Mouse (Mus musculus): ENCODE measurements around the gene Itch. TPM values are rescaled to one million over a fixed set of nuclear protein-coding genes. Genes with fewer than 3 reads are reported as not detected.
A peak's percentile ranks its signal among the peaks of the same experiment; 100 is the strongest.
"Not testable (repeated sequence)": the region's sequence is repeated elsewhere in the genome, so short reads cannot be mapped to it uniquely, and the experiment has no call there.

The Itch gene
- polyA plus RNA-seq, 1 experiment from 2014 or later = 44.7 TPM

DNA sequence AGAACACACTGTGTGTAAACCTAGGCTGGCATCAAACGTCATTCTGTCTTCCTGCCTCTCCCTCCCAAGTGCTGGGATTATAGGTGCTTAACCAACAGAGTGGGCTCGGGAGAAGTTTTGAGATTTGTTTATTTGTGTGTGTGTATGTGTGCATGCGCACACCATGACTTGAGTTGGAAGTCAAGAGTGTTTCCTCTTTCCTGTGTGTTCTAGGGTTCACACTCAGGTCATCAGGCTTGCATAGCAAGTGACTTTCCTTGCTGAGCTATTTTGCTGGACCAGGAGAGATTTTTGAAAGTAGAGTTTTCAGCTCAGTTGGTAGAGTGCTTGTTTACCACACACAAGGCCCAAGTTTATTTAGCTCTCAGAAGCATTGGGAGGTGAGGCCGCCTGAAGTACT lies 1.8 kb downstream of the Itch start:
- H3K27me3 ChIP-seq (ENCODE audit: control insufficient read depth, insufficient read depth, low read length) = no peaks in the 10 kb centered on the region; the same call in 1 of the 2 replicates
- peak overlapping the region; percentile 29; the same call in 1 of the 2 replicates for H3K4me2 ChIP-seq (ENCODE audit: low read depth, low read length)
- peaks cover 19% of the 10 kb centered on the region for H3K4me1 ChIP-seq (ENCODE audit: control insufficient read depth, insufficient read depth, low read length)
- H3K9ac ChIP-seq (replicated peaks; ENCODE audit: low read depth, low read length) = no peak overlapping the region
- WGBS = 68% methylated on average over 4 of the region's 4 CpGs
- H3K9me3 ChIP-seq (ENCODE audit: control insufficient read depth, low read length) = no peaks in the 10 kb centered on the region
- H3K27ac ChIP-seq (ENCODE audit: low read depth, low read length) = no peak overlapping the region
- H3K36me3 ChIP-seq (ENCODE audit: control insufficient read depth, insufficient read depth, low read length) = peaks cover 7% of the 10 kb centered on the region
- no peak for ATAC-seq (ENCODE audit: low read depth)
- no peak overlapping the region for H3K4me3 ChIP-seq (ENCODE audit: low read depth, low read length)

DNA sequence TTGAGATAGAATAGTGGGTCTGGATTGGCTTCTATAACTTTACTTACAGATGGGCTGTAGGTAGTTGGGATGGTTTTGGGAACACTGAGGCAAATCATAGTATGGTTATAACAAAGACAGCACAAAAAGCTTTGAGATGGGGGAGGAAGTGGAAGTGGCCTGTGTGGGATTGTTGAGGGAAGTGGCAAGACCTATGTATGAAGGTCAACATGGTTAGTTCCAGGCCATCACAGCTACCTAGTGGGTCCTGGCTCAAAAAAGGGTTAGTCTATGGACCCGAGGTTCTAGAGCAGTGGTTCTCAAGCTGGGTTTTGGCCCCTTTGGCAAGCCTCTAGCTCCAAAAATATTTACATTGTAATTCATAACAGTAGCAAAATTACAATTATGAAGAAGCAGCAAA lies 2.2 kb downstream of the Itch start:
- peaks cover 8% of the 10 kb centered on the region for H3K36me3 ChIP-seq (ENCODE audit: control insufficient read depth, insufficient read depth, low read length)
- H3K4me1 ChIP-seq (ENCODE audit: control insufficient read depth, insufficient read depth, low read length) = peaks cover 19% of the 10 kb centered on the region
- H3K27me3 ChIP-seq (ENCODE audit: control insufficient read depth, insufficient read depth, low read length) = no peaks in the 10 kb centered on the region; the same call in 1 of the 2 replicates
- H3K9me3 ChIP-seq (ENCODE audit: control insufficient read depth, low read length) = no peaks in the 10 kb centered on the region
- no peak overlapping the region for H3K4me3 ChIP-seq (ENCODE audit: low read depth, low read length)
- WGBS = 93% methylated on average over 1 of the region's 1 CpGs
- peak overlapping the region; percentile 29; the same call in 1 of the 2 replicates for H3K4me2 ChIP-seq (ENCODE audit: low read depth, low read length)
- H3K9ac ChIP-seq (replicated peaks; ENCODE audit: low read depth, low read length) = no peak overlapping the region
- ATAC-seq (ENCODE audit: low read depth) = no peak
- H3K27ac ChIP-seq (ENCODE audit: low read depth, low read length) = no peak overlapping the region

DNA sequence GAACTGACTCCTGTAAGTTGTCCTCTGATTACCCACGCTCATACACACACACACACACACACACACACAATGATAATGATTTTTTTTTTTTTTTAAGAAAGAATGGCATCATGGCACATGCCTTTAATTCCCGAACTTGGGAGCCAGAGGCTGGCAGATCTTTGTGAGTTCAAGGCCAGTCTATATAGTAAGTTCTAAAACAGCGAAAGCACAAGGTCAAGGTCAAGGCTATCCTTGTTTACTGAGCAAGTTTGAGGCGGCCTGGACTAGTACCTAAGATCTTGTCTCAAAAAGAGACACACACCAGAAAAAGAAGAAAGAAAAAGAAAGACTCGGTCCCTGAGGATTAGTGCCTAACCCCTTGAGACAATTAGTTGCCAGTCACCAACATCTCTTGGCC lies 7.7 kb downstream of the Itch start:
- H3K9me3 ChIP-seq (ENCODE audit: control insufficient read depth, low read length) = no peaks in the 10 kb centered on the region
- no peaks in the 10 kb centered on the region for H3K27me3 ChIP-seq (ENCODE audit: control insufficient read depth, insufficient read depth, low read length)
- no peak overlapping the region for H3K4me2 ChIP-seq (ENCODE audit: low read depth, low read length)
- H3K4me1 ChIP-seq (ENCODE audit: control insufficient read depth, insufficient read depth, low read length) = peaks cover 3% of the 10 kb centered on the region; the same call in 1 of the 2 replicates
- H3K4me3 ChIP-seq (ENCODE audit: low read depth, low read length) = no peak overlapping the region
- 94% methylated on average over 5 of the region's 5 CpGs for WGBS
- no peak overlapping the region for H3K9ac ChIP-seq (replicated peaks; ENCODE audit: low read depth, low read length)
- H3K27ac ChIP-seq (ENCODE audit: low read depth, low read length) = no peak overlapping the region
- peaks cover 36% of the 10 kb centered on the region for H3K36me3 ChIP-seq (ENCODE audit: control insufficient read depth, insufficient read depth, low read length)
- no peak for ATAC-seq (ENCODE audit: low read depth)

DNA sequence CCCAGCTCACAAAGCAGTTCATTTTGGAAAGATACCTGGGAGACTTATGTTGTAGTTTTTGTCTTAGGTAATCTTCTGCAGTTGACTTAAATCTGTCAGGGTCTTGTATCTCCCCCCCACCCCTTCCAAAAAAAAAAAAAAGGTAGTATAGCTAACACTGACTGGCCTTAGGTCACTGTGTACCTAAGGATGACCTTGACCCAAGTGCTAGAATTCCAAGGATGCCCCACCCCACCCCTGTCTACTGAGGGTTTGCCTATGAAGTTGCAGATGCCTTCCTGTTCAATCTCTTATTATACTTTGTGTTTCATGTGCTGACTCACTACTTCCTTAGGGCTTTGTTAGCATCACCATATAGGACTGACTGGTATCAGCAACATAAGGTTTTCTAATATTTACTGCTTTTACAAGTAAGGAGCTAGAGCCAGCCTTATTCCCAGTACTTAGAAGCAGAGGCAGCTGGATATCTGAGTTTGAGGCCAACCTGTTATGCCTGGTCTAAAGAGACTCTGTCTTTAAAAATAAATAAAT lies 8.8 kb downstream of the Itch start:
- no peak overlapping the region for H3K4me3 ChIP-seq (ENCODE audit: low read depth, low read length)
- H3K9me3 ChIP-seq (ENCODE audit: control insufficient read depth, low read length) = no peaks in the 10 kb centered on the region
- peaks cover 46% of the 10 kb centered on the region for H3K36me3 ChIP-seq (ENCODE audit: control insufficient read depth, insufficient read depth, low read length)
- H3K4me1 ChIP-seq (ENCODE audit: control insufficient read depth, insufficient read depth, low read length) = no peaks in the 10 kb centered on the region
- no peak overlapping the region for H3K4me2 ChIP-seq (ENCODE audit: low read depth, low read length)
- H3K9ac ChIP-seq (replicated peaks; ENCODE audit: low read depth, low read length) = no peak overlapping the region
- H3K27me3 ChIP-seq (ENCODE audit: control insufficient read depth, insufficient read depth, low read length) = no peaks in the 10 kb centered on the region
- no peak for ATAC-seq (ENCODE audit: low read depth)
- no peak overlapping the region for H3K27ac ChIP-seq (ENCODE audit: low read depth, low read length)

DNA sequence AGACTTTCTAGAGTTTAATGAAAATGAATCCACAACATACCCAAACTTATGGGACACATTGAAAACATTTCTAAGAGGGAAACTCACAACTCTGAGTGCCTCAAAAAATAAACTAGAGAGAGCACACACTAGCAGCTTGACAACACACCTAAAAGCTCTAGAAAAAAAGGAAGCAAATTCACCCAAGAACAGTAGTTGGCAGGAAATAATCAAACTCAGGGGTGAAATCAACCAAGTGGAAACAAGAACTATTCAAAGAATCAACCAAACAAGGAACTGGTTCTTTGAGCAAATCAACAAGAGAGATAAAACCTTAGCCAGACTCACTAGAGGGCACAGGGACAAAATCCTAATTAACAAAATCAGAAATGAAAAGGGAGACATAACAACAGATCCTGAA lies 16.0 kb downstream of the Itch start:
- ATAC-seq (ENCODE audit: low read depth); H3K9ac ChIP-seq (replicated peaks; ENCODE audit: low read depth, low read length); H3K27me3 ChIP-seq (ENCODE audit: control insufficient read depth, insufficient read depth, low read length); H3K27ac ChIP-seq (ENCODE audit: low read depth, low read length); H3K4me2 ChIP-seq (ENCODE audit: low read depth, low read length); H3K4me3 ChIP-seq (ENCODE audit: low read depth, low read length); H3K9me3 ChIP-seq (ENCODE audit: control insufficient read depth, low read length); H3K4me1 ChIP-seq (ENCODE audit: control insufficient read depth, insufficient read depth, low read length): not testable (repeated sequence)
- peaks cover 24% of the 10 kb centered on the region for H3K36me3 ChIP-seq (ENCODE audit: control insufficient read depth, insufficient read depth, low read length)

DNA sequence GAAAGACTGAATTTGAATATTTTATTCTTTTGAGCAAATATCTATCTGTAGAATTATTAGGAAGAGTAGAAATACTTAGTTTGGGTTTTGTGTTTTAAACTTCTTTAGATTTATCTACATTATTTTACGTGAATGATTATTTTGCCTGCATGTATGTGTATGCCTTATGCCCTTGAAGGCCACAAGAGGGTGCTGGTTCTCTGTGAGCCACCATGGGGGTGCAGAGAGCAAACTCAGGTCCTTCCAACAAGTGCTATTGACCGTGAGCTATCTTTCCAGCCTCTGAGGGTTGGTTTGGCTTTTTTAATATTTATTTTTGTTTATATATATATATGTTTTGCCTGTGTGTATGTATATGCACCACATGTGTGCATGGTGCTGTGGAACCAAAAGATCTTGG lies 74.1 kb downstream of the Itch start:
- Histone ChIP-seq H3K27ac (ENCODE audit: low read depth, low read length) (no peak overlapping the region), H3K27me3 (ENCODE audit: control insufficient read depth, insufficient read depth, low read length) (no peaks in the 10 kb centered on the region), H3K4me3 (ENCODE audit: low read depth, low read length) (no peak overlapping the region), H3K4me1 (ENCODE audit: control insufficient read depth, insufficient read depth, low read length) (no peaks in the 10 kb centered on the region), H3K9ac (replicated peaks; ENCODE audit: low read depth, low read length) (no peak overlapping the region), H3K9me3 (ENCODE audit: control insufficient read depth, low read length) (no peaks in the 10 kb centered on the region), H3K4me2 (ENCODE audit: low read depth, low read length) (no peak overlapping the region), H3K36me3 (ENCODE audit: control insufficient read depth, insufficient read depth, low read length) (peaks cover 46% of the 10 kb centered on the region)
- no peak for ATAC-seq (ENCODE audit: low read depth)
- WGBS = 89% methylated on average over 2 of the region's 2 CpGs

DNA sequence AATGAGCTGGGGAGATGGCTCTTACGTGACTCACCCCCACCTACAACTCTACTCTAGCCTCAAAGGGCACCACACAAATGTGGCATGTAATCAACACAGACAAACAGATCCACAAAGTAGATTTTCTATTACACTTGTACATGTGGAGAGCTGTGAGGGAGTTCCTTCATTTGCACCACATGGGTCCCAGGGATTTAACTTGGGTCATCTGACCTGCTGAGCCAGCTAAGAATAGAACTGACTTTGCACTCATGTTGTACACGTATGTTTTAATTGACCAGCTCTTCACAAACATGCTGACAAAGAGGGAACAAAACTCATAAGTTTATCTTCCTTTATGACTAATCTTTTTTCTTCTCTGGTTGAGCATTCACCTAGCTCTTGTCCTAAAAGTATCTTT lies 89.8 kb downstream of the Itch start:
- peaks cover 74% of the 10 kb centered on the region for H3K36me3 ChIP-seq (ENCODE audit: control insufficient read depth, insufficient read depth, low read length)
- ATAC-seq (ENCODE audit: low read depth) = no peak
- H3K4me3 ChIP-seq (ENCODE audit: low read depth, low read length) = no peak overlapping the region
- no peaks in the 10 kb centered on the region for H3K27me3 ChIP-seq (ENCODE audit: control insufficient read depth, insufficient read depth, low read length)
- H3K4me2 ChIP-seq (ENCODE audit: low read depth, low read length) = no peak overlapping the region
- H3K4me1 ChIP-seq (ENCODE audit: control insufficient read depth, insufficient read depth, low read length) = no peaks in the 10 kb centered on the region
- no peak overlapping the region for H3K27ac ChIP-seq (ENCODE audit: low read depth, low read length)
- 90% methylated on average over 2 of the region's 2 CpGs for WGBS
- H3K9ac ChIP-seq (replicated peaks; ENCODE audit: low read depth, low read length) = no peak overlapping the region
- H3K9me3 ChIP-seq (ENCODE audit: control insufficient read depth, low read length) = no peaks in the 10 kb centered on the region

DNA sequence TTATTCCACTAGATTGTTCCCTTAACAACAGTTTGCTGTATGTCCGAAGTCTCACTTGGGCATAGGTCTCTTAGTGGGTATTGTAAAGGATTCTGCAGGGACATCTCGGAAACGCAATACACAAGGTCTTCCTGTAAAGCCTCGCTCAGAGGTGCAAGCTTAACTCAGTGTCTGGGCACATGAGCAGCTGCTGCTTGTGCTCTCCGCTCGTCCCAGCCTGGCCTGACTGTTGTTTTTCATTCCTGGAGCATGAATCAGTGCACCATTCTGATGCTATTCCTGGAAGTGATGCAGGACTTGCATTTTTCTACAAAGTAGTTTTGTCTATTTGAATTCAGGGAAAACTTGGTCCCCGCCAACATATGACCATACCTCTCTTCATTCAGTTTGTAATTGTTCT lies 91.4 kb downstream of the Itch start:
- no peak overlapping the region for H3K9ac ChIP-seq (replicated peaks; ENCODE audit: low read depth, low read length)
- no peaks in the 10 kb centered on the region for H3K4me1 ChIP-seq (ENCODE audit: control insufficient read depth, insufficient read depth, low read length)
- no peak overlapping the region for H3K4me3 ChIP-seq (ENCODE audit: low read depth, low read length)
- no peak overlapping the region for H3K27ac ChIP-seq (ENCODE audit: low read depth, low read length)
- no peak overlapping the region for H3K4me2 ChIP-seq (ENCODE audit: low read depth, low read length)
- H3K36me3 ChIP-seq (ENCODE audit: control insufficient read depth, insufficient read depth, low read length) = peaks cover 63% of the 10 kb centered on the region
- H3K27me3 ChIP-seq (ENCODE audit: control insufficient read depth, insufficient read depth, low read length) = no peaks in the 10 kb centered on the region
- no peaks in the 10 kb centered on the region for H3K9me3 ChIP-seq (ENCODE audit: control insufficient read depth, low read length)
- WGBS = 93% methylated on average over 7 of the region's 7 CpGs
- ATAC-seq (ENCODE audit: low read depth) = no peak

DNA sequence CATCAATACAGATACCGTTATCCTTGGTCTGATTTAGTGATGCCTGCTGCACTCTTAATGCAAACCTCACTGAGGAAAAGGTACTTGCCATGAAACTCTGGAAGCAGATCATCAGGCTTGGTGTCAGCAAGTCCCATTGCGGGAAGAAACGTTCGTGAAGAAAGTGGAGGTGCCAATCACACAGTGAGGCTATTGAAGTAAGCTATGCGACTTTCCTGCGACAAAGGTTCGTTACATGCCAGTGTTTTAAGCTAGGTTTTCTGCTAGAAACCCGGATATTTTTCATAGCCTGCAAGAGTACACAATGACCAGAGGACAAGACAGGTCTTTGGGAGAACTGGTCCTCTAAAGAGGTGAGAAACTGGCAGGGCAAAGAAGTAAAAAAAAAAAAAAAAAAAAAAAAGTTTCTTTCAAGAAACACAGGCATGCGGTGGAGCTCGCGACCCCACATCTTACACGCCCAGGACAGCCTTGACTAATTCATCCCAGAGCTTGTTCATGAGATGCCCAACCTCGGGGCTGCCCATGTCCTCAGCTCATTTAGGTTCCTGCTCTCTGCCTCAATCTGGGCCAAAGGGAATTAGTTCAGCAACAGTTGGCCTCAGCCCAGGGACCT lies 102.5 kb downstream of the Itch start:
- Histone ChIP-seq H3K36me3 (ENCODE audit: control insufficient read depth, insufficient read depth, low read length) (no peaks in the 10 kb centered on the region), H3K9ac (replicated peaks; ENCODE audit: low read depth, low read length) (peak overlapping the region; percentile 92), H3K27me3 (ENCODE audit: control insufficient read depth, insufficient read depth, low read length) (no peaks in the 10 kb centered on the region), H3K4me2 (ENCODE audit: low read depth, low read length) (peak overlapping the region; percentile 59), H3K4me1 (ENCODE audit: control insufficient read depth, insufficient read depth, low read length) (peaks cover 22% of the 10 kb centered on the region), H3K9me3 (ENCODE audit: control insufficient read depth, low read length) (no peaks in the 10 kb centered on the region), H3K27ac (ENCODE audit: low read depth, low read length) (peak overlapping the region; percentile 79), H3K4me3 (ENCODE audit: low read depth, low read length) (peak overlapping the region; percentile 89)
- 5% methylated on average over 13 of the region's 13 CpGs for WGBS
- ATAC-seq (ENCODE audit: low read depth) = peak; percentile 86
